Mouse (Mus musculus) CH12.LX (cell line): ENCODE results near the gene Stt3b. TPM values are rescaled to one million over a fixed set of nuclear protein-coding genes. Genes with fewer than 3 reads are reported as not detected.

ENCODE experiments used
- DNase-seq: peaks from one replicate; pipeline ENCODE4 v3.0.0-alpha.2; 2013; ENCODE audit errors: extremely low read depth
- H3K27ac ChIP-seq: 2 replicates; pipeline ENCODE4 v1.5.1; 2012; ENCODE audit warnings: low read depth, mild to moderate bottlenecking, control low read depth, moderate library complexity; ENCODE audit not compliant: insufficient read depth
- H3K27me3 ChIP-seq: replicated peaks from 2 replicates; pipeline ENCODE3; 2012; ENCODE audit warnings: inconsistent platforms
- H3K36me3 ChIP-seq, 2 experiments: replicated peaks in 1 of 2; 2 replicates each; pipeline versions ENCODE3 to v1.6.1; 2012; ENCODE audit warnings: inconsistent platforms in 1 of 2, low read length in 1 of 2, mild to moderate bottlenecking in 1 of 2, mixed read lengths in 1 of 2, moderate library complexity in 1 of 2; ENCODE audit not compliant: control insufficient read depth in 1 of 2, insufficient read depth in 1 of 2
- H3K4me1 ChIP-seq, 2 experiments: 2 replicates each; pipeline ENCODE4 v1.6.1; 2012; ENCODE audit warnings: inconsistent platforms in 1 of 2, moderate library complexity in 1 of 2; ENCODE audit not compliant: insufficient read depth in 2 of 2, control insufficient read depth in 1 of 2
- H3K4me2 ChIP-seq: 2 replicates; pipeline ENCODE4 v1.6.1; 2012; ENCODE audit warnings: low read depth, mild to moderate bottlenecking, control low read depth; ENCODE audit not compliant: poor library complexity, insufficient read depth, severe bottlenecking
- H3K4me3 ChIP-seq, 3 experiments: fragments of 150-350 bp in 1 of 3; sonication (generic) in 1 of 3; replicated peaks in 1 of 3; 2 replicates each; pipeline versions ENCODE3 to v1.5.1; 2011 to 2012; ENCODE audit warnings: low read depth in 2 of 3, low read length in 2 of 3, mild to moderate bottlenecking in 2 of 3, moderate library complexity in 2 of 3, control low read depth in 1 of 3, improper control_type of control experiment in 1 of 3, inconsistent platforms in 1 of 3, mixed read lengths in 1 of 3; ENCODE audit not compliant: poor library complexity in 1 of 3
- H3K79me2 ChIP-seq: replicated peaks from 2 replicates; pipeline ENCODE4 v1.6.1; 2012; ENCODE audit warnings: mild to moderate bottlenecking, moderate library complexity; ENCODE audit not compliant: control insufficient read depth, poor library complexity, insufficient read depth, severe bottlenecking; ENCODE audit errors: extremely low read depth
- H3K9ac ChIP-seq: 2 replicates; pipeline ENCODE4 v1.6.1; 2012; ENCODE audit warnings: low read depth, mild to moderate bottlenecking, control low read depth, moderate library complexity; ENCODE audit not compliant: insufficient read depth
- H3K9me3 ChIP-seq: replicated peaks from 2 replicates; pipeline ENCODE3; 2012; ENCODE audit warnings: low read length, inconsistent platforms, mixed read lengths
- BHLHE40 ChIP-seq: IDR thresholded peaks from 2 replicates; pipeline ENCODE4 v1.6.1; 2011; ENCODE audit warnings: mild to moderate bottlenecking, low read depth, low read length, improper control_type of control experiment
- CHD1 ChIP-seq: IDR thresholded peaks from 2 replicates; pipeline ENCODE4 v1.6.1; 2012; ENCODE audit warnings: low read depth, low read length, improper control_type of control experiment, inconsistent platforms
- CHD2 ChIP-seq: IDR thresholded peaks from 2 replicates; pipeline ENCODE4 v1.6.1; 2011; ENCODE audit warnings: low read length, improper control_type of control experiment
- CTCF ChIP-seq, 2 experiments: IDR thresholded peaks in 1 of 2; conservative IDR thresholded peaks in 1 of 2; 2 replicates each; pipeline ENCODE4 v1.5.1; 2011 to 2012; ENCODE audit warnings: low read depth in 2 of 2, low read length in 2 of 2, improper control_type of control experiment in 1 of 2, inconsistent platforms in 1 of 2, mild to moderate bottlenecking in 1 of 2, moderate library complexity in 1 of 2
- ETS1 ChIP-seq: conservative IDR thresholded peaks from 2 replicates; pipeline ENCODE4 v1.6.1; 2012; ENCODE audit warnings: low read depth, mild to moderate bottlenecking, inconsistent platforms, low read length, improper control_type of control experiment, moderate library complexity
- GABPA ChIP-seq: IDR thresholded peaks from 2 replicates; pipeline ENCODE4 v1.6.1; 2012; ENCODE audit warnings: low read depth, low read length, improper control_type of control experiment, inconsistent platforms; ENCODE audit not compliant: insufficient replicate concordance
- IRF4 ChIP-seq: IDR thresholded peaks from 2 replicates; pipeline ENCODE4 v1.6.1; 2014; ENCODE audit warnings: low read depth, mild to moderate bottlenecking, inconsistent platforms, low read length, improper control_type of control experiment
- JUN ChIP-seq: IDR thresholded peaks from 2 replicates; pipeline ENCODE4 v1.6.1; 2011; ENCODE audit warnings: low read depth, mild to moderate bottlenecking, low read length, improper control_type of control experiment, moderate library complexity; ENCODE audit not compliant: insufficient read depth
- JUND ChIP-seq: conservative IDR thresholded peaks from 2 replicates; pipeline ENCODE4 v1.6.1; 2011; ENCODE audit warnings: low read depth, low read length, improper control_type of control experiment
- MAX ChIP-seq: IDR thresholded peaks from 2 replicates; pipeline ENCODE4 v1.6.1; 2011; ENCODE audit warnings: low read length, improper control_type of control experiment
- MAZ ChIP-seq: IDR thresholded peaks from 2 replicates; pipeline ENCODE4 v1.6.1; 2012; ENCODE audit warnings: low read depth, mild to moderate bottlenecking, inconsistent platforms, low read length, improper control_type of control experiment, moderate library complexity
- MYC ChIP-seq: IDR thresholded peaks from 2 replicates; pipeline ENCODE4 v1.6.1; 2011; ENCODE audit warnings: low read depth, mild to moderate bottlenecking, improper control_type of control experiment, low read length
- RAD21 ChIP-seq: IDR thresholded peaks from 2 replicates; pipeline ENCODE4 v1.6.1; 2011; ENCODE audit warnings: low read depth, mild to moderate bottlenecking, low read length, improper control_type of control experiment, moderate library complexity
- SIN3A ChIP-seq: IDR thresholded peaks from 2 replicates; pipeline ENCODE4 v1.6.1; 2012; ENCODE audit warnings: low read length, improper control_type of control experiment, inconsistent platforms
- SMC3 ChIP-seq: IDR thresholded peaks from 2 replicates; pipeline ENCODE4 v1.6.1; 2011; ENCODE audit warnings: low read depth, low read length, improper control_type of control experiment
- TBP ChIP-seq: conservative IDR thresholded peaks from 2 replicates; pipeline ENCODE4 v1.6.1; 2011; ENCODE audit warnings: low read depth, low read length, improper control_type of control experiment
- UBTF ChIP-seq: IDR thresholded peaks from 2 replicates; pipeline ENCODE4 v1.6.1; 2012; ENCODE audit warnings: low read depth, mild to moderate bottlenecking, inconsistent platforms, low read length, improper control_type of control experiment, moderate library complexity
- USF2 ChIP-seq: conservative IDR thresholded peaks from 2 replicates; pipeline ENCODE4 v1.6.1; 2011; ENCODE audit warnings: low read depth, low read length, improper control_type of control experiment
- ZC3H11A ChIP-seq: IDR thresholded peaks from 2 replicates; pipeline ENCODE4 v1.6.1; 2012; ENCODE audit warnings: low read depth, mild to moderate bottlenecking, inconsistent platforms, low read length, improper control_type of control experiment
- ZKSCAN1 ChIP-seq: IDR thresholded peaks from 2 replicates; pipeline ENCODE4 v1.6.1; 2012; ENCODE audit warnings: low read depth, inconsistent platforms, low read length, improper control_type of control experiment, borderline replicate concordance
- dilution Hi-C: fragments of 300-500 bp; cut with MboI; formaldehyde crosslinking; loops from 2 replicates; pipeline ENCODE4 v1.14.3; 2020; ENCODE audit warnings: low sequenced_read_pairs; ENCODE audit not compliant: extremely low pct_unique_long_range_greater_than_20kb, extremely low pct_ligation_motif_present
- in situ Hi-C: fragments of 300-500 bp; cut with MboI; formaldehyde crosslinking; loops from 3 replicates; pipeline ENCODE4 v1.14.3; 2019; ENCODE audit warnings: low sequenced_read_pairs, low pct_ligation_motif_present, low pct_unique_long_range_greater_than_20kb, mixed read lengths
- polyA plus RNA-seq: library from polyadenylated mRNA; unstranded; fragments of >175 nt; gene quantifications from 2 replicates; pipeline ENCODE4 v1.2.1, GENCODE M21; 2012; ENCODE audit warnings: low read depth; ENCODE audit not compliant: insufficient read length
- total RNA-seq, 2 experiments: library from RNA; depleted of rRNA; stranded (reverse); fragments of 300-350 nt in 1 of 2; fragments of >200 nt in 1 of 2; gene quantifications; 2 replicates each; pipeline ENCODE4 v1.2.3; 2012 to 2014

Gene Stt3b
- total and polyA plus RNA-seq, 3 experiments = 103 to 155 (median 118) TPM

DNA sequence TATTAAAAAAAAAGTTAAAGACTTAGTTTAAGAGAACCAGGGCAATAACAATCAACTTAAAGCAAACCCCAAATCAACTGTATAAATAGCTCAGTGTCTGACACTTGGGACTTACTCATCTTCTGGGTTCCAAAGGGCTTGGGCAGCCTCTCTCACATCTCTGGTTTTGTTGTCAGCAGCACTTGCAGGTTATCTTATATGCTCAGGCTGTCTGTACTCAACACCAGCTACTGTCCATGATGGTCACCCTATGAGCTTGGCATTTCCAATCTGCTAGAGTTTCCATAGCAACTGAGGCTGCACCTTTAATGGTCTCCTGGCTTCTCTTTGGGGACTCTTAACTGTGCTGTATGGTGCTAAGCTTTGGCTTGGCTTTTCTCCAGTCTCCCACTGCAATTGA lies 72.3 kb downstream of the Stt3b start:
- H3K4me3 ChIP-seq = no peak overlapping the region
- peaks cover 20 to 37% of the 10 kb centered on the region in 2 experiments for H3K36me3 ChIP-seq
- H3K27me3 ChIP-seq = no peaks in the 10 kb centered on the region
- no peaks in the 10 kb centered on the region for H3K4me1 ChIP-seq
- H3K27ac ChIP-seq = no peak overlapping the region
- no peak overlapping the region for H3K9ac ChIP-seq
- H3K9me3 ChIP-seq = no peaks in the 10 kb centered on the region
- TF ChIP-seq ZC3H11A (no peak), CHD2 (no peak)
- in situ Hi-C loops (no loop called here), dilution Hi-C loops (no loop called here)
- H3K79me2 ChIP-seq = no peaks in the 10 kb centered on the region
- no peak for DNase-seq
- H3K4me2 ChIP-seq = no peak overlapping the region

DNA sequence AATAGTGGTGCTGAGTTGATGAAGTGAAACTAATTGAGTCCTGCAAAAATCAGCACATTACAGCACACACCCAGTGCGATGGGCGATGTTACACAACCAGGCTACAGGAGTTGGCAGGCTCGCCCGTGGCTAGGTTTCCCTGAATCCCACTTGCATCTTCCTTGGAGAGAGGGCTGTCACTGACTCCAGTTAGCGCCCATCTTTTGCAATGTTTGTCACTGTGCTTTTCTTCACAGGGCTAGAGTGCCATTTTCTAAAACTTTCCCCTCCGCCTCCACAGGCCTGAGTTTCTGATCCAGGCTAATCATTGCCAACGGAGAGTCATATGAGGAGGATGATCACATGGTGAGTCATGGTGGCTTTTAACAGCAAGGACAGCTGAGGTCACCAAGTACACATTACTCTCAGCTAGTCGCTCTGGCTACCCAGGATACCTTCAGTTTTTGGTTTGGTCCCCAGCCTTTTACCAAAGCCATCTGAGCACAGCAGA lies 73.8 kb downstream of the Stt3b start:
- no peaks in the 10 kb centered on the region for H3K79me2 ChIP-seq
- no peak overlapping the region for H3K4me3 ChIP-seq
- DNase-seq = no peak
- no peaks in the 10 kb centered on the region for H3K9me3 ChIP-seq
- H3K4me2 ChIP-seq = no peak overlapping the region
- peaks cover 10 to 22% of the 10 kb centered on the region in 2 experiments for H3K36me3 ChIP-seq
- no peak for TF ChIP-seq RAD21
- no peak for TF ChIP-seq BHLHE40
- TF ChIP-seq ZC3H11A = no peak
- TF ChIP-seq UBTF = no peak
- TF ChIP-seq ETS1 = no peak
- TF ChIP-seq ZKSCAN1 = no peak
- TF ChIP-seq MAX = no peak
- TF ChIP-seq USF2 = no peak
- no peak for TF ChIP-seq JUND
- TF ChIP-seq, all 38 proteins: peak for 0
- Histone ChIP-seq H3K9ac (no peak overlapping the region), H3K4me1 (no peaks in the 10 kb centered on the region), H3K27me3 (no peaks in the 10 kb centered on the region), H3K27ac (no peak overlapping the region)
- in situ Hi-C loops (no loop called here), dilution Hi-C loops (no loop called here)

DNA sequence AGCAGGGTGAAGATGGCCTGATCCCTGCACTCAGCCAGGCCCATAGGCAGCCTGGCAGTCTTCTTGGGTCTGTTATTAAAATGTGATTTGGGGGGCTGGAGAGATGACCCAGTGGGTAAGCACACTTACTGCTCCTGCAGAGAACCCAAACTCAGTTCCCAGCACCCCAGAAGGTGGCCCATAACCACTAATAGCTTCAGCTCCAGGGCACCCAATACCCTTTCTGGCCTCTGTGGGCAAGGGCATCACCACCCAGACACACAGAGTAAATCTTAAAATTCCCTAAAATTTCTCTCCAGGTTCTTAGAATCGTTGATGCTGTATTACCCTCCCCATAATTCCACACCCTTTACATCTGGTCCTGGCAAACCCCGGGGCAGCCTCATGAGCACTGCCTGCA lies 75.7 kb downstream of the Stt3b start:
- in situ Hi-C loops = no loop called here
- Histone ChIP-seq H3K4me1 (peaks cover 0 to 6% of the 10 kb centered on the region in 2 experiments; a peak in 1 of 4 replicates), H3K9me3 (no peaks in the 10 kb centered on the region), H3K27me3 (no peaks in the 10 kb centered on the region), H3K79me2 (no peaks in the 10 kb centered on the region), H3K4me3 (no peak overlapping the region)
- no peak for DNase-seq
- no peak for TF ChIP-seq IRF4
- TF ChIP-seq USF2 = no peak
- TF ChIP-seq MYC = no peak
- no peak for TF ChIP-seq GABPA
- TF ChIP-seq JUND = no peak
- no peak for TF ChIP-seq SIN3A
- no peak for TF ChIP-seq SMC3
- no peak for TF ChIP-seq MAZ
- no peak for TF ChIP-seq JUN
- TF ChIP-seq TBP = no peak
- no peak for TF ChIP-seq ETS1
- no peak for TF ChIP-seq UBTF
- no peak for TF ChIP-seq CTCF (conservative IDR thresholded peaks at IDR 0.05 in 1 of 2, IDR thresholded peaks at IDR 0.05 in 1 of 2; ENCODE audit: low read depth in 2 of 2, low read length in 2 of 2)
- TF ChIP-seq CHD1 = no peak
- TF ChIP-seq, all 38 proteins: peak for 0
- dilution Hi-C loops = no loop called here
- Histone ChIP-seq H3K4me2 (no peak overlapping the region), H3K27ac (no peak overlapping the region), H3K9ac (no peak overlapping the region), H3K36me3 (peaks cover 0 to 7% of the 10 kb centered on the region in 2 experiments)
